Mouse (Mus musculus) T-helper 17 cell (primary cell): Measurements from ENCODE around the gene Zfand6.

Source experiments
- in situ Hi-C, 2 experiments: fragments of 300-600 bp; cut with MboI, MseI; formaldehyde crosslinking; loops; 1 replicate in 1 of 2; 2 replicates in 1 of 2; pipeline ENCODE4 v1.15.1; 2025; ENCODE audit warnings: high pct_unique_total_duplicates in 2 of 2

Zfand6 gene

DNA sequence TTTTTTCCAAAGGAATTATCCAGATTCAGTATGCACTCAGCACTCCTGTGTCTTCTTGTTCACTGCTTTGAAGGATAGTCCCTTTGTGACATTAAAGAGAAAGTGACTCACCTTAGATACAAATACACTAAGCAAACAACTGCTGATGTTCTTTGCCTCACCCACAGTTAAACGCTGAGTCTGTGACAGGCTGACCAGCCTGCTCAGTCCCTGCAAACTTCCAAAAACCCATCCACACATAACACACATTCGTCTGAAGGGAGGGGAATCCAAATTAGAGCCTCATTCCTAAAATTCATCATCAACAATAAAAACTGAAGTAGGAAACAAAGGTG, 37.8 kb downstream of the Zfand6 start:
- in situ Hi-C loops = loop anchor here in 1 of 2 experiments (5.0 to 25.0 kb wide), 2 partner anchors 55 to 765 kb away; partner anchors contain the start of genes Mesd and Tlnrd1

DNA sequence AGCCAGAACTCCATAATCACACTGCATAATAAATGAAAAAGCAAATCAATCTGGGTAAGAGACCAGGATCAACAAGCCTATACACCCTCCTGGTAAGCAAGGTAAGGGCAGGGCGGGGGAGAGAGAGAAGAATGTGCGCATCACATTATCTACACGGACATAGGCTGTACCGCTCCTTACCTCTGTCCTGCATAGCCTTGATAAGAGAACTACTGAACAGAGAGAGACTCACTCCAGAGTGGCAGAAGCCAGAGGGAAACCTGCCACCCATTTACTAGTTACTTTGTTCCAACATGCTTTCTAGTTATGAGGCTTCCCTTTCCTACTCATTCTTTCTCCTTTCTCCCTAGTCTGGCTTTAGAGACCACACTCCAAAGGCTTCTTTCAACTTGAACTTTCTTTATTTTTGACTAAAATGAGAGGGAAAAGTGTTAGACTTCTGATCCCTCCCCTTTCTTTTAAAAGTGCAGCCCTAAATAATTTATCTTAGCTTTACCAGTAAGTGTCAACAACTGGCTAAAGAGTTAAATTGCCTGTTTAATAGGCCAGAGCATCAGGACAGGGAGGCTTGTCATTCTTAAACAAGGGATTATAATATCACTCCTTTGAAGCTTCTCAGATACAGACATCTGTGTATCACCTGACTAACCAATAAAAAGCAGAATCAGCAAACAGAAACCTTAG, 38.3 kb downstream of the Zfand6 start:
- in situ Hi-C loops = loop anchor here in 1 of 2 experiments (5.0 to 25.0 kb wide), 2 partner anchors 54 to 764 kb away; partner anchors contain the start of genes Mesd and Tlnrd1

DNA sequence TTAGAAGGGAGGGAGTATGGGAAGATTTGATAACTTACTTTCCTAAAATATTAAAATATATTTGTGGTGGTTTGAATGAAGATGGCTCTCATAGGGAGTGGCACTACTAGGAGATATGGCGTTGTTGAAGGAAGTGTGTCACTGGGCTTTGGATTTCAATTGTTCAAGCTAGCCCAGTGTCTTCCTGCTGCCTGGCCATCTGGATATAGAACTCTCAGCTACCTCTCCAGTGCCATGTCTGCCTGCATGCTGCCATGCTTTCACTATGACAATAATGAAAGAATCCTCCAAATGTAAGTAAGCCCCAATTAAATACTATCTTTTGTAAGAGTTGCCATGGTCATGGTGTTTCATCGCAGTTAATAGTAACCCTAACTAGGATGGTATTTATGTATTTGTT, 40.7 kb downstream of the Zfand6 start:
- in situ Hi-C loops = no loop called here

DNA sequence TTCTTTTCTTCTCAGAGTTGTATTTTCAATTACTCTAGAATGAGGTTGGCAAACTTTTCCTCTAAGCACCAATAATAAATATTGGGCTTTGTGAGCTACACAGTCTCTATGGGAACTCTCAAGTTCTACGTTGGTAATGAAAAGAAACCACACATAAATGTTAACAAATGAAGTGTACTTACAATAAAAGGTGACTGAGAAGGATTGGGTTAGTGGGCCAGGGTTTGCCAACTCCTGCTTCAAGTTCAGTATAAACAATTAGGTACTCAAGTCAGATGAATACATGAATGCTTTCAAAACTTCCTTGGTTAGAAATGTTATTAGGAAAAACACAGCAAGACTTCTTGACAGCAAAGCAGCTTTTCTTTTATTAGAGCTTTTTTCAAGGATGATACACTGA, 43.5 kb downstream of the Zfand6 start:
- in situ Hi-C loops = no loop called here

DNA sequence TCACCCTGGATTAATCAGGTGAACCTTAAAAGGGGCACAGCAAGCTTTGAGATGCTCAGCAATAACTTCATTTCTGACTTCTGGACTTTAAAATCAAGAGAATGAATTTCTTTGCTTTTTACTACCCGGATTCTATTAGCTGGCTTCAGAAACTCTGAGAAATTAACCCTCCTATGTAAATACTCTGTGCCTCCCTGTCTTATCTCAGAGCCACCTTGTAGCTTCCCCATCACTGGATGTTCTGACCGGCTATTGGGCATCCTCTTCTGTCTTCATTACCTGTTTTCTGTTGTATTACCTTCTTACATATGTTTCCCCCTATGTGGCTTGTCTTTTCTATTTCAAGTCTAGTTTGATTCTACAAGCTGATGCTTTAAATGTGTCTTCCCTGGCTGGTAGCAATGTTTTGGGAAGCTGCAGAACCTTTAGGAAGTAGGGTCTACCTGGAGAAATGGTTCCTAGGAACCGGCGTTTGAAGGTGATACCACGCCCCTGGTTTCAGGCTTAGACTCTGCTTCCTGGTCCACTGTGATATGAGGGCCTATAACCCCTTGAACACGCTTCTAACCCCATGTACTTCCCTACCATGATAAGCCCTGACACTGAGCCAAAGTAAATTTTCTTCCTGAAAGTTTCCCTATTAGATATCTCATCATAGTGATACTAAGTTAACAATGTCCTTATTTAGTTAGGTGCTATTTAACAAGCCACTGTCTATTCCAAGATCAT, 46.3 kb downstream of the Zfand6 start:
- in situ Hi-C loops = no loop called here

DNA sequence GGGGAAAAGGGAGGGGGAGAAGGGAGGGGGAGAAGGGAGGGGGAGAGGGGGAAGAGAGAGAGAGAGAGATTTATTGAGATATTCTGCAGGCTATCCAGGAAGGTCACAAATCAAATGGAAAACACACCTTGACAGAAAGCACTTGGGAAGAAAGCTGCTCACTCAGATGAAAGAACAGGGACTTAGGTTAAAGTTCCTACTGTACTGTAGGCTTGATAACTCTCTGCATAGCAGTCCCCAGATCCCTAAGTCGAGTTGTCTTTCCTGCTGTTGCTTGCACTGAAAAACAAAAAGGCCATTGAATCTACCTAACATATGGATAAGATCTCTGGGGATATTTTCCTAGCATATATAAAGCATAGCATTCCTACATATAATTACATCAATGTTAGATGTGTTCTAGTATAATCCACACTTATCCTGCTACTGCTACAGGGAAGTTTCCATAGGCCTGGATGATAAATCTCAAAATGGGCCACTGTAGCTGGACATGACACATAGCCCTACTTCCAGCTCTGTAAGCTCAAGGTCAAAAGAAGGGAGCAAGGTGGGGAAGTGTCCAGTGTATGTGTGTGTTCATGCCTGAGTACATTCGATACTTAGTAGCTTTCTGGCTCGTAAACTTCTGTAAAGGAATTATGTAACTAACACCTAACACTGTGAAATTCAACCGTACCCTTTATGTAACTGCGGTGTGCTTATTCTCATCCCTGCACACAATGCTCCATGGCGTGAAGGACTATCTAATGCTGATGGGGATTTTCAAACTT, 47.4 kb downstream of the Zfand6 start:
- in situ Hi-C loops = no loop called here

DNA sequence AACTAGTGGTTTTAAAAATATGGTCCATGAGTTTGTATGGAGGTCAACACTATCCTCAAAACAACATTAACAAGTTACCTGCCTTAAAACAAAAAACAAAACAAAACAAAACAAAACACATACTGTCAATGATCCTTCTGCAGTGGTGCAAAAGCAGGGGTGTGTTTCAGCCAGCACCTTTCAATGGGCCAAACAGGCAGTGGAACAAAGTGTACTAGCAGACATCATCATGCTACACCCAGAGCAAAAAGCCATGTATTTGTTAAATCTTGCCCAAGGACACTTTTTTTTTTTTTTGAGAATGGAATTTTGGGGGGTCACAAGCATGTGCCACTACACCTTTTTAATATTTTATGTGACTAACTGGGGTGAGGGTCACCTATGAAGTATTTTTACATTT, 52.8 kb downstream of the Zfand6 start:
- in situ Hi-C loops = loop anchor here in 1 of 2 experiments (10.0 kb wide), 1 partner anchor 1872 kb away; no protein-coding TSS in a partner anchor

DNA sequence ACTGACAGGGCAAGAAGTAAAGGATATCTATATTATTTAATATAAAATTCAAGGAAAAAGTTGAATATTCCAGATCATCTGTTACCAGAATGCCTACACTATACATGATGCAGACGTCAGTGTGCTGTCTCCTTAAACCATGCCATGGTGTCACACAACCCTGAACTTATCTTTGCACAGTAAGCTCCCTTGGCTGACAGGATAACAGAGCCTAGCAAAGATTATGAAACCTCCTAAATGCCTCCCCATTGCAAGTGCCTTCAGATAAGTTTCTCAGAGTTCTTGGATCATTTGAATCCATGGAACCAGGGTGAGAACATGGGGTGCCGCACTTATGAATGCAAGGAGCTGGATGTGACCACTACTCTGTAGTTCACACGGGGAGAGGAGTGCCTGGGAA, 57.9 kb downstream of the Zfand6 start:
- in situ Hi-C loops = loop anchor here in 1 of 2 experiments (10.0 kb wide), 1 partner anchor 1867 kb away; no protein-coding TSS in a partner anchor

DNA sequence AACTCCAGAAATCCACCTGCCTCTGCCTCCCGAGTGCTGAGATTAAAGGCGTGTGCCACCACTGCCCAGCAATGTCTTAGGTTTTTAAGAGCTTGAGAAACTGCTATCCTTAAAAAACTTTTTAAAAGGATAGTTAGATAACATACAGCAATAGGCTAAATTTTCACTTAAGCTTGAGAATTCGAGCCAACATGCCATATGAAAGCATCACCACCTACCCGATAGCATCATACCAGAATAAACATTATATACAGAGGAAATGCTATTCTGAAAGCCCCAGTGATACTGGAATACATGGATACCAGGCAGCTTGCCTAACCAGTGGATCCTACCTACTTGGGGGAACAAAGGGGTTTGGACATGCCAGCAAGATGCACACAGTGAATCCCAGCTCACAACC, 66.0 kb downstream of the Zfand6 start:
- in situ Hi-C loops = no loop called here

DNA sequence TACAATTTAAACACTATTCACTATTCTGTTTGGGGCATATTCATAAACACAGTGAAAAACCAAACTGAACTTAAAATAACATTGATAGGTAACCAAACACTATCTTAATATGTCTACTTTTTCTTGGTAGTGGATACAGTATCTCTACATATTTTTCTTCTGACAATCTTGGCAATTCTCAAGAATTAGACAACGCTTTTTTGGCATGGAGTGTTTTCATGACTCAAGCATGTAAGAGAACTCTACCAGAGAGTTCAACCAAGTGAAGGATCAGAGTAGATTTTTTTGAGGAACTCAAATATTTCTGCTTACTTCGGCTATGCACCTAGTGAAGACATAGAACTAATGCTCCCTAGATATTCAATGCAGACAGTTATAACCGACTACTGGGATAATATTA, 68.8 kb downstream of the Zfand6 start:
- in situ Hi-C loops = no loop called here

DNA sequence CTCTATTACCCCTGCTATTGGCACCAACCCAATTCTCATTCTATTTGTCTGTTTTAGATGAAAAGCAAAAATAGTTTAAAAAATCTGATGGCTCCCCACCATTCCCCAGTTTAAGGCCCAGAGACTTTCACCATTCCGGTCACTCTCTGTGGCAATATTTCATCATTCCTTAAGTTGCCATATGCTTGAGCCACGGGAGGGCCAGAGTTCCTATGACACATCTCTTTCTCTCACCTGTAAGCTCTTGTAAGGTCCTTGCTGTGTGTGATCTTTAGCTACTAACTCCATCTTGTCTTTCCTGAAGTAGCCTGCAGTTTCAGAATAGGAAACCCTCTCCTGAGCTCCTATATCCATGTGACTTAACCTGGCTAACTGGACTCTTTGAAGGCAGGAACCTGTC, 70.8 kb downstream of the Zfand6 start:
- in situ Hi-C loops = no loop called here

DNA sequence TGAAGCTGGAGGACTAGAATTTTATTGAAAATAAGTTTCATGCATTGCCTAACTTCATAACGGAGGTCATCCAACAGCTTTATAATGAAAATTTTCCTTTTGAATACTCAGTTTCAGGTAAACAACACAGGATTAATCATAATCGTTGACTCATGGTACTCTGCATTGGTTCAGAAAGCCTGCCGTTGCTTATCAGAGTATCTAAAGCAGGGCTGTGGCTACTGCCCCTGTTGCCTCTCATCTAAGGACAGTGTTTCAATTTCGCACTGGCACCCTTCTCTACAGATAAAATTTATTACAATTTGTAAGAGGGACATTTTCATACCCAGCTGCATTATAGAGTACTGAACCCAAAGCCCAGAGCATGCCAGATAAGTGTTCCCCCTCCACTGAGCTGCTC, 77.3 kb downstream of the Zfand6 start:
- in situ Hi-C loops = no loop called here

DNA sequence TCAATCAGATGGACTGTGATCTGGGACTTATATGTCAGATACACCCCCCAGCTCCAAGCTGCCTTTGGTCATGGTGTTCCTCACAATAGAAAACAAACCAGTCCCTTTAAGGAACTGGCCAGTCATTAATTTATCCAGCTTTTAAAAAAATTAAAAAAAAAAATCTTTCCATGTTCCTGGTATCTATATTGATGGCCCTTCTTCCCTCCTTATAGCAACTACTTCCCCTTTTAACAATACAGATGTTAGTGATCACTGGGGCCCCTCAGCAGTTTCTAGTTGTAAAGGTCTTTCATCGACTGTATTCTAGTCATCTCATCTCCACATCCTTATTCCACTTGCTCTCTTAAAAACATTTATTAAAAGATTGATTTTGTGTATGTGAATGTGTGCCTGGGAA, 78.2 kb downstream of the Zfand6 start:
- in situ Hi-C loops = no loop called here

DNA sequence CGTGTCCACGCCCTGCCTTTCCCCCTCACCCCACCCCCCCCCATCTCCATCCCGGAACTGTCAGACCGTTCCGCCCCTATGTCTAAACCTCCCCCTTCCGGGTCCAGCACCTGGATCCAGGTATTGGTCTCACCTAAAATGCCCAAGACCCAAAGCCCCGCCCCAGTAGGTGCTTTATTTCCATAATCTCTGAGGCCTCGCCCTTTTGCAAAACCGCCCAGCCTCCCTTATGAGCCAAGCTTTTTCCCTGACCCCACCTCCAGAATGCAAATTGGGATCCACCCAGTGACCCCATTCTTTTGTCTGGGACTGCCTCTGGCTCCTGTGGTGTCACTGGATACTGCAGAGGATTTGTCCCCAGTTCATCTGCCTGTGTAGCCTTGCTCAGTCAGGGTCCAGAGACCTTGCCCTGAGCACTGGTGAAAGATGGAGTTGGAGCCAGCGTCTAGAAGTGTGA, 83.4 kb downstream of the Zfand6 start, which contains the start of gene Fah:
Gene Fah, minus strand, starts transcription at position 430 of the 457 bp plus-strand sequence.
- in situ Hi-C loops = no loop called here

DNA sequence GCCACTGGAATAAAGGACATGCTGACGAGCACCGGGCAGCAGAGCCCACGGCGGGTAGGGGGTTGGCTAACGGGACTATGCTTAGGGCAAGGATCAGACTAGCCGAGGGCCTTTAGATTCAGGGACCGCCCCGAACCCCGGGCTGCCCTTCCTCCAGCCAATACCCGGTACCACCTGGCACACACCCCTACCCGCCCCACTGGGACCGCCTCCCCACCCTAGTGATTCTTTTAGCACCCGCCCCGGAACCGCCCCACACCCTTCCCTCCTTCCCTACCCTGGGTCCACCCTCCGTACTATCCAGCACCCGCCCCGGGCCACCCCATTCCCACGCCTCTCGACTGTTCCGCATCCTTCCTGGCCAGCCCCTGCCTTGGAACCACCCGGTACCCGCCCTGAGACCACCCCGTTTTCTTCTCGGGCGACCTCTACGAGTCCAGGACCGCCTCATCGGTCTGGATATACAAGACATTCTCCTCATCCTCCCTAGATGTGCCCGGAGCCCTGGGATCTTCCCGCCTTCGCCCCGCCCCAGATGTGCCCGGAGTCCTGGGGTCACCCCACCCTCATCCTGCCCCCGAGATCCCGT, 84.0 kb downstream of the Zfand6 start:
- in situ Hi-C loops = no loop called here

DNA sequence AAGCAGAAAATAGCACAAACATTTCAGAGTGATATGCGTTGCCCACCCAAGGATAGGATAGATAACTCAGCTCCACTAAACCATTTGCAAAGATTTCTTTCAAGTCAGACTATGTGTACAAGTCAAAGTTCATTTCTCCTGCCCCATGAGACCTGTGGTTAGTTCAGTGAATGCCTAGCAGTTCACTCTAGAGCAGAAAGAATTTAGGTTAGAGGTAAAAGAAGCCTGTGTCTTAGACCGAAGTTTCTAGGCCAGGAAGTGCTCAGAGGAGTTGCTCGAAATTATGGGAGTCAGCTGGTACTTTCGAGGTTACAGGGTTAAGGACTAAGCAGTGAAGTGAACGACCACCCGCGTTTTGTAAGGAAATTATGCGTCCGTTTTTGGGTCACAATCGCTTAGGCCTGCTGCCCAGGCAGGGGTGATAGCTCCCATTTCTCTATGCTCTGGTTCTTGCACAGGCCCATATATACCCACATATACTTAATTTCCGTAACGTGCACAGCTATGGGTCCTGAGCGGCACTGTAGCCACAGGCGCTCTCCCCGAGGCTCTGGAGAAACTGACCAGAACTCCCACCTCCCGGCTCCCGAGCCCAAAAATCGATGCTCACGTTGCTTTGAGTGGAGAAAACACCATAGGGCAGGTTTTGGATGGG, 84.6 kb downstream of the Zfand6 start:
- in situ Hi-C loops = no loop called here

DNA sequence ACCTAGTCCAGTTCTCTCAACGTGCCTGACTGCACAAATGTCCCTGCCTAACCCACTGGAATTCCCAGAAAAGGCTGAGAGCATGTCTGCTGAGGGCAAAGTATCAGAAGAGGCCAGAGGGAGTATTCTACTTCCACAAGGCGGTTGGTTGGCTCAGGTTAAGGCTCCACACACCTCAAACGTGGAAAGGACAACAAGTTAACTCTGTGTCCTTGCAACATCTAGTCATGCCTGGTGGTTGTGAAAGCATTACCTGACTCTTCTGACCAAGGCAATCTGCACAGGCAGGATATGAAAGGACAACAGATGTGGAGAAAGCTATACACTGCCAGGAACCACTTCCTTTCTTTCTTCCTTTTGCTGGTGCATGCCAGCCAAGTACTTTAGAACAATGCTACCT, 85.3 kb downstream of the Zfand6 start:
- in situ Hi-C loops = loop anchor here in 1 of 2 experiments (5.0 kb wide), 1 partner anchor 88 kb away; no protein-coding TSS in a partner anchor

DNA sequence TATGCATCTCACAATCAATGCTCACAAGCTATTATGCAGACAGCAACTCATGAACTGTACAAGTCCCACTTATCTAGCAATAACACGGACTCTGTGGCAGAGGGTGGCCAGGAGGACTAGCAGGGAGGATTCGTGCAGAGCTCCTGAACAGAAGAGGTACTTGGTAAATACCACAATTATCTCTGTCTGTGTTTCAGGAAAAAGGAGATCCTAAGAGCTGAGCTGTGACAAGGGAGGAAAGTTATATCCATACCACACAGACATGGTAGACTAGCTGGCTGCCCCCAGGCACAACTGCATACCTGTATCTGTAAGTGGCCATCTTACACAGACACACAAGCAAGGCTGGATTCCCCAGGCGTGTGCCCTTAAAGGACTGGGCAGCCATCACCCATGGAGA, 88.4 kb downstream of the Zfand6 start:
- in situ Hi-C loops = loop anchor here in 1 of 2 experiments (5.0 kb wide), 1 partner anchor 91 kb away; no protein-coding TSS in a partner anchor

DNA sequence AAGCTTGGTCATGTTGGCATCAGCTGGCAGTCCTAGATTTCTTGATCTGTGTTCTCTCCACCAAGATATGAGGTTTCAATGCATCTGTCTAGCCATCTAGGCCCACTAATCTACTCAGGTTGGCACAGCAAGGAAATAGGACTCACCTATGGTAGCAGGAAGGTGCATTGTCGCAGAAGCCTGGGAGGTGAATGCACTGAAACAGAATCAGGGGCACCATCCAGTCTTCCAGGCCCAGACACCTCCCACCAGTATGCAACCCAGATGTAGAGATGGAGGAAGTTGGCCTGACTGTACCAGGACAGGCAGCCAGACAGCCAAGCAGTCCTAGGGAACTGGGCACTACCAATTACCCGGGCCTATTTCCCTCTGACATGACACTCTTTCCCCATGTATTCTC, 89.1 kb downstream of the Zfand6 start:
- in situ Hi-C loops = loop anchor here in 1 of 2 experiments (5.0 kb wide), 1 partner anchor 92 kb away; no protein-coding TSS in a partner anchor

DNA sequence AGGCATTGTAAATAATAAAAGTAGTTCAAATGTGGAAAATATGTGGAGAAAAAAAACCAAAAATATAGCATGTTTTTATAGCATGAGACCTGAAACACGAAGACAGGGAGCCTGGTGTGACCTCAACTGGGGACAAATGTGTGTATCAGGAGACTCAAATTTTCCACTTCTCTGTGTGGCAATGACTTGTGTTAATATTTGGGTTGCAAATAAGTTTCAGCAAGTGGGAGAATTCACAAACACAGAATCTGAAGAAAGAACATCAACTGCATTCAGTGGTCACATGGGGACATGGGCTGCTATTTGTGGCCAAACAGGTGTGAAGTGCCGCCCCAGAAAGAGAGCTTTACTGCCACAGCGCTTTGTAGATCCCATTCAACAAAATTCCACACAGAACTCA, 93.1 kb downstream of the Zfand6 start:
- in situ Hi-C loops = loop anchor here in 1 of 2 experiments (5.0 kb wide), 1 partner anchor 56 kb away; no protein-coding TSS in a partner anchor

DNA sequence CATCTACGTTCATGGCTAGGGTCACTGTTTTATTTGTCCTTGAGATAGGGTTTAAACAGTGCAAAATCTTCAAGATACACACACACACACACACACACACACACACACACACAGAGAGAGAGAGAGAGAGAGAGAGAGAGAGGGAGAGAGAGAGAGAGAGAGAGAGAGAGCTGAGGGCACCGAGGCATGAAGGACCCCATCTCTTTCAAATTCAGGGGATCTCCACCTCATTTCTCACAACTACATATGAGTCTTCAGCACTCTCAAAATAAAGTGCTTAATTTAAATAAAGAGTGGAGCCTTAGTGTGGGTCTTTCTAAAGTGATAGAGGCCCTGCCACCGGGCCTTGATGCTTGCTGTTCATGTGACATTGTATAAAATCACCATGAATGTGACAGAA, 93.8 kb downstream of the Zfand6 start:
- in situ Hi-C loops = loop anchor here in 1 of 2 experiments (5.0 kb wide), 1 partner anchor 56 kb away; no protein-coding TSS in a partner anchor
